Mouse (Mus musculus) spleen, postnatal 10 days (tissue): ENCODE measurements around the gene 1700029I15Rik.
"Not testable (repeated sequence)": the region's sequence is repeated elsewhere in the genome, so short reads cannot be mapped to it uniquely, and the experiment has no call there.

Source experiments
- DNase-seq, 2 experiments: peaks; one replicate each; pipeline ENCODE4 v3.0.0; 2021 to 2022; ENCODE audit warnings: low spot score in 2 of 2

1700029I15Rik gene

DNA sequence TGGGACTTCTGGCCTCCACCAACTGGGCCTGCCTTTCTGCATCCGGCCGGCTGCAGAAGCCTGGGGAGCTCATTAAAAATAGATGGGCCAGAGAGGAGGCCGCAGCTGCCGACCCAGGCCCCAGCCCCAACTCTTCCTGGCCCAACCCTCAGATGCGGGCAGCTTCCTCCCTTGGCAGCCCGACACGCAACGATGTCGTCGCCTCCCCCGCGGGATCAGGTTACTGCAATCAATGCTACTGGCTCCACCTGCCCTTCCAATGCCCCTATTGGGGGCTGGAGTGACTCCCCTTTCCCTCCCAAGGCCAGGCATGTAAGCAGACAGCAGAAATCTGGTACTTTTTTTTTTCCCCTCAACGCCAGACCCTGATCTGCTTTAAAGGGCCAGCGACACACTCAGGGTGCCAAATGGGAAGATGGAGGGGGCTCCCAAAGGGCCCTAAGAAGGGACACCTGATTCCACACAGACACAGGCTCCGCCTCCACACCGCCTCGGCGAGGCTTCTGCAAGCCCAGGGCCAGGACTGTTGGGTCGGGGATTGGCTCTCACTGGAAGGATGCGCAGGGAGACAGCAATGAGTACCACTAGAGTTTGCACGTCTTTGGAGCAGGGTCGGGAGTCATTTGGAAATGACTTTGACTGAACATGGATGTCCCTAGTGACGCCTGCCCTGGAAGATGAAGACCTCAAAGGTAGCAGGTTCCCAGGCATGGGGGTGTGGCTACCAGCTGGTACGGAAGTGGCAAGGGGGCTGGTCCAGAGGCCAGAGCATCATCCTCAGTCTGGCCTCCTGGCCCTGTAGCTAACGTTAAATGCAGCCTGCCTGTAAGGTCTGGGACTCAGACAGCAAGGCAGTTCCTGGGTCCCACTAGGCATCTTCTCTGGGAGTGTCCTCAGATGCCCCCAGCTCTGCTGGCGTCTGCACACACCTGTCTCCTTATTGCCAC, 10.3 kb downstream of the 1700029I15Rik start:
- DNase-seq = no peak

DNA sequence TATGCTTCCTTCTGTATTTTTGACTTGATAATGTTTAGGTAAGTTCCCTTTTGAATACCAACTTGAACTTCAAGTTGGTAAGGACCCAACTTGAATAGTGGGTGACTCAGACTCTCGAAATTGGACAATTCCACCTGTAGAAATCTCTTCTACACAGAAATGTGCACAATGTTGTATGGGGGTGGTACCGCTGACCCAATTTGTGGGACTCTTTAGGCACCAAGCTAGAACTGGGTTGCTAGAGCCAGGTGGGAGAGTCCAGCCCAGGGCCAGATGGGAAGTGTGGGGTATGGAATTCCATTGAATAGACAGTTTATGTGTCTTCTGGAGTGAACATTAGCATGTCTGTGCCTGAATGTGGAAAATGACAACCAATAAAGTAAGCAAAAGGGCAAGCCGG, 13.2 kb downstream of the 1700029I15Rik start:
- no peak for DNase-seq

DNA sequence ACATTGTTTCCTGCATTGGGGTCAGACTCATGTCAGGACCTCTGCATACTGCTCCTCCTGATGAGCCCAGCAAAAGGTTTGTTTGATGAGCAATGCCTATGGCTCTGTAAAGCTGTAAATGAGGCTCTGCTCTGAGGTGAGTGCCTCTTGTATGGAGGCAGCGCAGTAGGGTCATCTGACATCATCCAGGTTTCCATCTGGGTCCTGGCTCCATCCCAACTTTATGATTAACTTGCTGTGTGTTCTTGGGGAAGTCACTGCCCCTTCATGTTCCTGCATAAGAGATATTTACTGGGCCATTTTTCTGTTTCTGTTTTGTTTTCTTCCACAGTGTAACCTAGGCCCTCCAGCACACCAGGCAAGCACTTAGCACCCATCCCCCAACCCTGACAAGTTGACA, 15.1 kb downstream of the 1700029I15Rik start:
- no peak for DNase-seq

DNA sequence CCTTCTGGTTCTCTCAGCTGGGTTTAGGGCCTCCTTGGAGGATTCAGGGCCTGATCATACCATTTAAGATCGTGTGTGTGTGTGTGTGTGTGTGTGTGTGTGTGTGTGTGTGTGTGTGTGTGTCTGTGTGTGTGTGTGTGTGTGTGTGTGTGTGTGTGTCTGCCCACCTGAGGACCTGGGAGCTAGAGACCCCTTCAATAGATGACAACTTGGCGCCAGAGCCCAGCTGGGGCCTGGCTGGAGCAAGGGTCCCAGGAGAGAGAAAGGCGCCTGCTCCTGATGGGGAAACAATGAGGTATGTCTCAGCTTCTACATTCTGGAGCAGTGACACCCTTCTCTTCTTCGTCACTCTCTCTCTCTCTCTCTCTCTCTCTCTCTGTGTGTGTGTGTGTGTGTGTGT, 17.5 kb downstream of the 1700029I15Rik start:
- not testable (repeated sequence) for DNase-seq

DNA sequence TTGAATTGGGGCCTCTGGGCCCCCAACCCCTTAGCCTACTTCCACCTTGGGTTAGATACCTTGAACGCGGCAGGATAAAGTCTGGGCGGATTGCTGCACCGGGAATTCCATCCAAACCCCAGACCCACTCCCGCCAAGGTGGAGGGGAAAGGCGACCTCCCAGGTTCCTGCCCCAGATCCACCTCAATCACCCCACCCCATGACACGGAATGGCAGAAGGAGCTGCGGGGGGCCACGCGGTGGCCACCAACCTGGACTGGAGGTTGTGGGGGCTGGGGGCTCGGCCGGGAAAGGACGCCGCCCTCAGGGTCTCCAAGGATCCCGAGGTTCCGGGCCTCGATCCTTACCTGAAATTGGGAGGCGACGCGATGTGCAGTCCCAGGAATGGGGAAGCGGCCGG, 18.3 kb downstream of the 1700029I15Rik start:
- DNase-seq = no peak

DNA sequence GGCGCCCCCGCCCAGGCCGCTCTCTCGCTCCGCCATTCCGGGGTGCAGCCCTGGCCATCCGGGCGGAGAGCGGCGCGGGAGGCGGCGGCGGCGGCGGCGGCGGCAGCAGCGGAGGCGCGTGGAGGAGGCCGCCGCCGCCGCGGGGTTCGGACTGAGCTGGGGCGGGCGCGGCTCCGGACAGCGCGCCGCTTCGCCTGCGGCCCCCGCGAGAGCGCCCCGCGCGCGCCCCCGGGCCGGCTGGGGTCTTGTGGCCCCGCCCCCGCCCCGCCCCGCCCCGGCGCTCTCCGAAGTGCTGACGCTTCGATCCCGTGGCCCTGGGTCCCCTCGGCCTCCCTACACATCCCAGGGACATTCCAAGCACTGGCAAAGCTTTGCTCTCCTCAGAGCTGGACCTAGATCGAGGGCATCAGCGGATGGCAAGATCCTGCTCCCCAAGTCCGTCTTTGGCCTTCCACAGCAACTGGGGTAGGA, 18.8 kb downstream of the 1700029I15Rik start, which contains the start of gene Mapk8ip1:
Gene Mapk8ip1, minus strand, starts transcription at position 173 of the 471 bp plus-strand sequence.
- no peak for DNase-seq

DNA sequence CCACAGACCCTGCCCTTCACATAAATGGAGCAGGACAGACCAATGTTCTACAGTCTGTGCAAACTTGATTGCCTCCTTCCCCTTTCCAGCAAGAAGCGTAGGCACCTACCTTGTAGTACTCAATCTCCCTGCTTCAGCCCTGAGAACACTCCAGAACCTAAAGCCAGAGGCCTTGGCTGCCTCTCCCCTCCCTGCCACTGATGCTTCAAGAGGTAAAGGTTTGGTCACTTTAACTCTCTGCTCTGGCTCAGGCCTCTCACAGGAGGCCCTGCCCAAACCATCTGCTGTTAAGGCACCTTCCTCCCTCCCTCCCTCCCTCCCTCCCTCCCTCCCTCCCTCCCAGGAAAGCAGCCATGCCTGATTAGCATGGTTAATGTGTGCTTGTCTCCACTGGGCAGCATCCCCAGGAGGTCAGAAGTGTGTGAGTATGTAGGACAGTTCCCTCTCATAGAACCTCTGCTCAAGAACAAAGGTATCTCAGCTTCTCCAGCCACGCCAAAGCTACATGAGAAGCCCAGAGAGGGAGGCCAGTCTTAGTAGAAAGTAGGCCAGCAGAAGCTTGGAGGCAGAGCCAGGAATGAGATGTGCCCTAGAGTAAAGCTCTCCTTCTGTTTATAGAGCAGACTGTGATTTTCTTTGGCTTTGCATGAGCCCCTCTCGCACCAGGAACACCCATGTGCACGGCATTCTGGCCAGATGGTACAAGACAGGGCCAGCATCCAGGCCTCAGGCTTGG, 20.4 kb downstream of the 1700029I15Rik start:
- DNase-seq = no peak

DNA sequence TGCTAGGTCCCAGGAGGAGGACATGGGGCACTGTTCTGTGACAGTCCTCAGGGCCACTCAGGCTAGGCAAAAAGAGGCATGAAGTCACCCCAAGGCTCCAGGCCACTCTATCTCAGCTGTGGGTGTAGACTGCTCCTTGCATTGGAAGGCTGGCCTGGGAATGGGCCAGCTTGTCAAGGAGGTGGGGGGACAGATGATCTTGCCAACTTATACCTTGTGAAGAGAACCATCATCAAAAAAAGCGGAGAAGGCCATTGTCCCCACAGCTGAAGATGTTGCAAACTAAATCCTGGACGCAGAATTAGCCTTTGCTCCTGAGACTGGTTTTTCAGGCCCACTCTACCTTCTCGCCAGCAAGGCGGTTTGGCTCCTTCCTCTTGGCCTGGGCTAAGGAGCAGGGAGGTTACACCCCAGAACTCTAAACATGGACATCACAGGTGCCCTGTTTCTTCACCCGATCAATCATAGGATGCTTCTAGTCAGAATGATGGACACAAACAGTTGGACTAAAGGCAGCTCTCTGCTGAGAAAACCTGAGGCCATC, 21.5 kb downstream of the 1700029I15Rik start:
- DNase-seq = no peak

DNA sequence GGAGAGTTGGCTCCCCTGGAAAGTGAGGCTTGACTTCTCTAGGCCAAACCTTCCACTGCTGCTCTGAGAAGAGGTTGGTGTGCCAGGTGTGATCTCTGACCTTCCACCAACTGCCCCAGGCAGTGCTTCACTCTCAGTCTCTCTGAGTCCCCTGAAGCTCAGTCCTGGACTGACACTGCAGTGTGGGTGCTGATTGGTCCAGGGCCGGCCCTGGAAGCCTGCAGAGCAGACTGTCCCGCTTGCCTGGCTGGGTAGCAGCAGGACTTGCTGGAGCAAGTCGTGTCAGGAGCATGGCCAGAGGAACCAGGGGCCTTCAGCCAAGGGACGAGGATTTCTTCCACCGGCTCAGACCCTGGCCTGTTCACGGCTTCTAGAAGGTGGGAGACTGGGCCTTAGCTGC, 22.4 kb downstream of the 1700029I15Rik start:
- DNase-seq = no peak

DNA sequence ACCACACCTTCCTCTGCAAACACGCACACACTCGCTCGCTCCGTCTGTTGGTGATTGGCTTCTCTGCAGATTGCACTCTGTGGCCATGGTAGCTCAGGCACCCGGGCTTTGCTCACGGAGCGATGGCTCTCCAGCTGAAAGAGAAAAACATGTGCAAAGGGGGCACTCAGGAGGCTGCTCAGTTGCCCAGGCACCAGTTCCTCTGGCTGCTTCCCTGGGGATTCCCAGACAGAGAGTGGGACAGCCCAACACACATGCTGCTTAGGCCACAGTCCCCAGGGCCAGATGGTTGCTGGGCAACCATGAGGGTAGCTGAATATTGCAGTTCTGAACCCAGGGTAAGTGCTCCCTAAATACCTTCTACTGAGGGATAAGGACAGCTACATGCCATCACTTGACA, 23.3 kb downstream of the 1700029I15Rik start:
- no peak for DNase-seq

DNA sequence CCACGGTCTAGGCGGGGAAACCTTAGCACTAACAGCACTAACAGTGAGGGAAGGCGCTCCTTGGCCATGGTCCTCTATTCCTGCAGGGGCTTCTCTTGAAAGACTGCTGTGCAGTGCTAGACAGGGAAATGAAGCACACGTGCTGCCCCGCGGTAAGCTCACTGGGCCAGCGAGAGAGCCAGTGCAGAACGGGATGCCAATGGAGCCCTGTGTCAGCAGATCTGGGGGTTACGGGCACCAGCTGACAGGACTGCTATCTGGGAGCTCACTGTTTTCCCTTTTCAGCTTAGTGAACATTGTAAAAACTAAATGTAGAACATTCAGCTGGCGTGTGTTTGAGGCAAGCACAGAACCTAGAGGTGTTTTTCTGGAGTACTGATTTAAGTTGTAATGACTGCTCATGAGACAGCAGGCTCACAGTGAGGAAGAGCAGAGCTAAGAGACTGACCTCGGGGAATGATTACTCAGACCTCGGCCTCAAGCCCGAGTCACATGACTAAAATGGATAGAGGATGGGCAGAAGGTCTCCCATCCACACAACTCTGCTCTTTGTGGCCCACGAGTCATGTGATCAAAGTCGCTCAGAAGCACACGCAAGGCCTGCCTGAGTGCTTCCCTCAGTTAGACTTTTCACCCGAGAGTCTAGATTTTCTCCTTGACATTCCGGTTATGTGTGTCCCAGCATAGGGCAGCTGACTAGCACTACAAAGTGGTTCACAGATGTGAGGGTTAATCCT, 26.1 kb downstream of the 1700029I15Rik start:
- DNase-seq = no peak

DNA sequence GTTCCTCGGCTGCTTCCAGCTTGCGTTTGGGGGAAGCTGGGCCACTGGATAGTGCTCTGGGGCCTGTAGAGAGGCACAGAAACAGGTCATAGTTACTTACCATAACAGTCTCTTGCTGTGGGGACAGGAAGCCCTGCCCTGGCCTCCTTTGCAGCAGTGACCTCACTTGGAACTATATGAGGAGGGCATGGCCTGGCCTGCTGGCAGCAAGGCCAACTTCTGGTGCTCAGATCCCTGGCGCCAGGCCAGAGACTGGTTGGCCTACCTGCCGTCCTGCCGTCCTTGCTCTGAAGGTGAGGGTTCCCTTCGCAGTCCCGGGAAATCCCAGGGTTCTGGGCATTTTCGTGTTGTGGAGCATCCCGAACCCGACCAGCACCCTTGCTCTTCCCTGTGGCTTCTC, 29.4 kb downstream of the 1700029I15Rik start:
- no peak for DNase-seq

DNA sequence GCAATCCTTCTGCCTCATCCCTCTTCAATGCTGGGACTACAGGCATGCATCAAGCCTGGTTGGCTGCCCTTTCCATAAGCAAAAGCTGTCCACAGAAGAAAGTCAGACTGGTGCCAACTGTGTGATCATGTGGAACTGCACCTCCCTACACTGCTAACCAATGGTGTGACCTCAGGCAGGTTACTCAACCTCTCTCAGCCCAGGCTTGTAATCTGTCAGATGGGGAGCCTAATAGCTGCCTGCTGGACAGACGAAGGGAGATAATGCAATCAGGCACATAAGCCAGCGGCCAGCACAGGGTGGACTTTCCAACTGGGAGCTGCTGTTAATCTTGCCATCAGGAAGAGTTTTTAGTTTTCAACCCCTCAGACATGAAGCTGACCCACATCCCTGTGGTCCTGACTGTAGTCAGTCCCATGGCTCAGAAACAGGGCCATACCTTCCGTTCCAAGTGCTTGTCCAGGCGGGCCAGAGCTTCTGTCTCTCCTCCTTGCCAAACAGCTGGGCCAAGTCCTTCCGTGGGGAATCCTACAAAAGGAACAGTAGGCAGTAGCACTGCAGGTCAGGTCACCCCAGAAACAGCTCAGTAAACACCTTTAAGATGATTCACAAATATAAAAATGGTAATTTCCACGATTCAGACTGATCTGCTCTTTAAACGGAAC, 39.5 kb downstream of the 1700029I15Rik start:
- no peak for DNase-seq

DNA sequence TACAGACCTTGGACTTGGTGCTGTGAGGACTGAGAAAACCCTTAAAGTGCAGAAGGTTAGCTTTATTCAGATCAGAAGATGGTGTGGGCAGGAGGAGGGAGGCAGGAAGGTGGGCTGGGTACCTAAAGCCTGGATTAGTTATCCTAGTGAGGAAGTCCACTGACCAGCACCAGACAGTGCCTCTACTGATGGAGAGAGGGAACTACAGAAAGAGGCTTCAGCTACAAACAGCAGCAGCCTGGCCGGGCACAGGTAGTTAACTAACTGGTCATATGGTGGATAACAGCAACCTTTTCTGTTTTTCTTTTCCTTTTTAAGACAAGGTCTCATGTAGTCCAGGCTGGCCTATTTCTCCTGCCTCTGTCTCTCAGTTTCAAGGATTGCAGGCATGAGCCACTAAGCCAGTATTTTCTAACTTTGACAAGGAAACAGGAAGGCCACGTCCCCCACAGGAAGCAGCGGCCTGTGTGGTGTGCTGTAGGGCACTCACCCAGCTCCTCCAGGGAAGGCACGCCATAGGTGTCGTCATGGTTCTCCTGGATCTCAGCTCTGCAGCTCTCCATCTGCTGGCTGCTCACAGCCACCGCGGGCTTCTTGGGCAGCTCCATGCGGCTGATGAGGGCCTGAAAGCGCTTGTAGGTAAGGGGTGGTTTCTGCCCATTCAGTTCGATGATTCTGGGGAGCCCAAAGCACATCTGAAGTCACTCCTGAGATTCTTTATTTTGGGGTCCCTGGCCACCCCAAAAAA, 40.2 kb downstream of the 1700029I15Rik start:
- DNase-seq = no peak

DNA sequence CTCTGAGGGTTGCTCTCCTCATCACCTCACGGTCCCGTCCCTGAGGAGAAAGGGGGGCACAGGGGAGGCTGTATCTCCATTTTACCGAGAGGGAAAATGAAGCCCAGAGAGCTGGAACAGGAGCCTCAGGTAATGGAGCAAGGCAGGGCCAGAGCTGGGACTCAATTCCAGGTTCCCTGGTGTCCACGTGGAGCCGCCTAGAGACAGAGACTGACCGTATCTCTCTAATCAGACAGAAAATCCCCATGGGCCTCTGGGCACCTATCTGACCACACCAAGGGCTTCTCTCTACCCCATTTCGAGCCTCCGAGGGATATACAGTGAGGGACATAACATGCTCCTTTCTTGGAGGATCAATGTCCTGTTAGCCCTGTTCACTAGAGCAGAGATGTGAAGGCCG, 40.8 kb downstream of the 1700029I15Rik start:
- no peak for DNase-seq

DNA sequence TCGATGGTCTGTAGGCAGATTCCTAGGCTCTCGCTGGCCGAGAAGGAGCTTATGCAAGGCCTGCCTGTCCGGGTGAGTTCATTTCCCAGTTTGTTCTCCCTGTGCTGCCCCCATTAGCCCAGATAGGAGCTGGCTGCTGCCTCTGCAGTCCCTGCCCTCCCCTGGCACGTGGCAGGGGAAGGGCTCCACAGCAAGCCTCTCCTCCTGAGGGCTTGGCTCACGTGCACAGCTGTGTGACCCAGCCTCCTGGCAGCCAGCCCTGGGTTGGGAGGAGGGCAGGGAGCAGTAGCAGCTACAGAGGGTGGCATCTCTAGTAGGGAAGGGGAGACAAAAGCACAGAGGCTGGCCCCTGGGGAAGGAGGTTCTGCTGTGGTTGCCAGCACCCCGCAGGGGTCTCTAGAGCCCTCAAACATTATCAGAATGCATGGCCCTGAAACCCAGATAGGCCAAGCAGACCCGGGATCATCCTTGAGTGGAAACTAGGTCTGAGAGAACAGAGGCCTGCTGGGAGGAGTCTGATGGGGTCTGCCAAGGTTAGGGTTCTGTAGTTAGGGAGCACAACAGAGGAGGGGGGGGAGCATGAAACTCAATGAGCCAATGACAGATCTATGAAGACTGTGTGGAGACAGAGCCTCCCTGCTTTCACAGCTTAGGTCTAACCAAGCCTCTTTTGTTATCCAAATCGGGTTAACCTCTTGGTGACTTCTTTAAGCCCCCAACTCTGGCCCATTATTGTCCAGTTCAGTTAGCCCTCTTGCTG, 41.5 kb downstream of the 1700029I15Rik start:
- peak in 1 of 2 experiments; percentile 56 for DNase-seq

DNA sequence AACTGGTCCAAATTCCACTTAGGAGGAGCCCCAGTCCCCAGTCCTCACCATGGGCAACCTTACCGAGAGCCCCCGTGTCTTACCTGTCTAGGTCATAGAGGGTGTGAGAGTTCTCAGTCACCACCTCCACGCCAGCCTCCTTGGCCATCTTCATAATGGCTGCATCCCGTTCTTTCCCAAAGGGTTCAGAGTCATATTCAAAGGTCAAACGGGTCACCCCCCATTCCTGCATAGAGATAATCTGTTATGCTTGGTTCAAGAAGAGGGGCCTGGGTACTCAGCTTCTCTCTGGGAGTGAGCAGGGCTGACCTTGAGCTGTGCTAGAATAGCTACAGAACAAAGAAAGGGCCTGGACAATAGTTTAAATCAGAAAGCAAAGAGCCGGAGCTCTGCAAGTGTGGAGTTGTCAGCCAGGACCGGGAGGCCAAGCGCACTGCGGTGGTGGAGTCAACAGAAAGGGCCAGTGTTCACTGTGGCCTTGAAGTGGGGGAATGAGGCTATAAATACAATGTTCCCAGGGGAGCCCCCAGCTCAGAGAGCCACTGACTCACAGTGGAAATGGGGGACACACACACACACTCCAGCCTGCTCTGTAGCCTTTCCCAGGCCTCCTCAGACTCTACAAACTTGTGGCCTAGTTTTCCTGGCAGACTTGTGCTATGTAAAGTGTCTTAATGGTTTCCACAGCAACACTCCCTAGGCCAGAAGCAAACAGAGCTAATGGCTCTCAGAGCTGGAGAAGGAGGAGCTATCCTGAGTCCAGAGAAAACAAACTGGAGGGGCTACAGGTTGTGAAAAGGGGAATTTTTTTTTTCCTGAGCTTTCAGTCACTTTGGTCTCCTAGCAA, 42.3 kb downstream of the 1700029I15Rik start:
- no peak for DNase-seq

DNA sequence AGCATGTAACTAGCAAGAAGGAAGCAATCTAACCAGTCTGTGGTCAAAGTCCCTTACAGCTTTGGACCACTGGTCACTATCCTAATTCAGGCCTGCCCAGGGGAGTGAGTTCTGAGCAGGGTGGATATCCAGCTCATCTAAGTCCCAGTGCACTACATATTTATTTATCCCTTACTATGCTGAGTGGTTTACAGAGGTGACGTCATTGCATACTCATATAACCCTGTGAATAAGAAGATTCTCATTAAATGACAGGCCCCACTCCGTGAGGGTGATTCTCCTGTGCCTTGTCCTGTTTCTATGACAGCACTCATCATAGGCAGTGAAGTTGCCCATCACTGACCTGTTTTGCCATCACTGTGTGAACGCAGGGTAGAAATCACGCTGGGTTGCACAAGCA, 43.0 kb downstream of the 1700029I15Rik start:
- no peak for DNase-seq

DNA sequence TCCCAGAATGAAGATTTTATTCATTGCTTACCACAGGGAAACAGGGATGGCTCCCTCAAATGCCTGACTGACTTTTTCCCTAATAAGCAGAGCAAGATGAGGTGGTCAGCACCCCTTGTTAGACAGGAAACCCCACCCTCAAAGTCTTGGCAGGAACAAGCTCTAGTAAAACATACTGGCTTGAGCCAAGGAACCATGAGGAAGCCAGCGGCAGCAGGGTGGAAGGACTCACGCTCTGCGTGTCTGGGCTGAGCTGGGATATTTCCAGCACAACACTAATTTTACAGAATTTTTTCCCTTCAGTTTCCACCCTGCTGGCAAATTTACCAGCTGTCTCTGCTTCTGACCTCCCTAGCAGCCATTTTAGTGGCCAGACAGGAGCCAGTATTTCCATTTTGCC, 44.1 kb downstream of the 1700029I15Rik start:
- DNase-seq = no peak
